Mouse (Mus musculus) kidney, adult 8-10 months (tissue): ENCODE measurements around the gene Rsrc1.
A peak's percentile ranks its signal among the peaks of the same experiment; 100 is the strongest.
"Not testable (repeated sequence)": the region's sequence is repeated elsewhere in the genome, so short reads cannot be mapped to it uniquely, and the experiment has no call there.

Experiments used
- DNase-seq, 2 experiments: peaks; one replicate each; pipeline ENCODE4 v3.0.0; 2022

Gene Rsrc1

DNA sequence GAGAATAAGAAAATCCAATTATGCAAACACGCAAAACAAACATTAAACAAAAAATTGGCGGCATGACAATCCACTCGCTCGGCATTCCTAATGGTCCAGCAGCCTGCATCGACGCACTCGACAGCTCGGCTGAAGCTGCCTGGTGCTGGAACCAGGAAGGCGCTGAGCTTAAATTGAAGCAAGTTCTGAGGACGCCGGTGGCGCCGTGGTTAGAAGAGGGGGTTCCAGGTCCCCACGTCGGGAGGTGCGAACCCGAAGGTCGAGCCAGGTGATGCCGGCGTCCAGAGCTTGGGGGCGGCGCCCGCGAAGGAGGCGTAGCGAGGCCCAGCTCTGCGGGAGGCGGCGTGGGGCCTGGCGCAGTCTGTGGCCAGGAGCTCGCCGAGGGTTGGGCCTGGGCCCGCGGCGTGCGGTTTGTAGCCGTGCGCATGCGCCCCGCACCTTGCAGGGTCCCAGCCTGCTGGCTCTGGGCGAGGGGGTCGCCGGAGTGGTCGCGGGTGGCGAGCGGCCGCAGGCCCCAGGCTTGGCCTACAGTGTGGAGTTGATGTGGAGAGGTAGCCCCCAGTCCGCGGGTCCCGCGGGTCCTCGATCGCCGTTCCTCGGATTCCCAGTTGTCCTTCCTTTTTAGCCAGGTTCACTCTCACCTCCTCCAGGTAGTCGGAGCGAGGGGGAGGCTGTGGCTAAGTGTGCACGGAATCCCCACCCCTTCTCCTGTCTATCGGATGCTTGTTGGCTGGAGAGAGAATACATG is 4.5 kb downstream of the Rsrc1 start:
- DNase-seq = peak; percentile 69 to 80

GRCm38 (mm10) chr3:66986287-66986560 is 5.0 kb downstream of the Rsrc1 start:
- no peak for DNase-seq

DNA sequence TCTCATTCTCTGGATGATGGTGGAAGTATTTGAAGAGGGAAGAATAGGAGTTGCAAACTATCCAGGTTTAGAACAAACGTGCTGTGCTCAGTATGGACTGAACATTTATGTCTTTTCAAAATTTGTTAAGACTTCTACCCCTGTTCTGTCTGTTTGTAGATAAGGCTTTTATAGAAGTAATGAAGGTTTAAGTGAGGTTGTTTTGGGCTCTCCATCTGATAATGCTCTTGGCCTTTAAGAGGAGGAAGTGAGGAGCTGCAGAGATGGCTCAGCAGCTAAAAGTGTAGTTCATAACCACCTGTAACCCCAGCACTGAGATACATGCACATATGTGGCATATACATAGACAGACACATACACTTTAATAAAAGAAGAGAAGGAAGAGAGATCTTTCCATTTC is 15.6 kb downstream of the Rsrc1 start:
- DNase-seq = no peak

DNA sequence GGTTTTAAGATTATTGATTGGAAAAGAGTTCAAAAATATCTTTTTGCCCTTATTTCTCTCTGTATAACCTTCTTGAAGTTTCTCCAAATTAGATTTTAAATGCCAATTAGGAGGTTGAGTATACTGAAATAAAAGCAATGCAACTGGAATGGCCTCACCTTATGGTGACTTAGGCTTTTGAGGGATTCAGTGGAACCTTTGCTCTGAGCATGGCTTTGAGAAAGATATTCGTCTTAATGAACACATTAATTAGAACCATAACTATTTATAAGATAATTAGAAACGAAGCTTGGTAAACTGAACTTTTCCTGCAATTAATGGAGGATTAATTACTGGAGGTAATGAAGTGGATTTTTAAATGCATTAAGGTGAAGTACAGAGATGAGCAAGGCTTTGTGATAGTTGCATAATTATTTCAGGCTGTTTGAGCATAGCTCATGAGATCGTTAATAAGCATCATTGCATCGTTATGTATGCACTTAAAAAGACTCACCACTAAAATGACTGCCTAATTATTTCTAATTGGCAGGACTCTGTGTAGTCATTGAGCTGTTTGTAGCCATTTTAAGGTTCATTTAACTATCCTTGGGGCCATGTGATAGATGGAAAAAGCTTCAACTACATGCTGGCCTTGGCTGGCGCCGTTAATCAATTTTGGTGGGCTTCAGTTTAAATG is 55.3 kb downstream of the Rsrc1 start:
- no peak for DNase-seq

DNA sequence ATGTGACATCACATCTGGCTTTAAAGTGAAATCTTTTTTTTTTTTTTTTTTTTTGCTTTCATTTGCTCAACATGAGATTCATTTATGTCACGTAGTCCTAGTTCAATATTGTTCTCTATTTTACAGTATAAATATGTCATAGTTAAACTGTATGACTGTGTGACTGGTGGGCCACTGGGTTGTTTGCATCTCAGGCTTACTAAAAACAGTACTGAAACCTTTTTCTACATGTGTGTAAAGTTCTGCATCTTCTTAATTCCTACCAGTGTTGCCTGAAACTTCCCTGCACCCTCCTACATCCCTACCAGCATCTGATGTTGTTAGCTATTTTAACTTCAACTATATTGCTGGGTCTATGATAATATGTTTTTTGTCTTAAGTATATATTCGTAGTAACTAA is 78.6 kb downstream of the Rsrc1 start:
- DNase-seq = no peak

DNA sequence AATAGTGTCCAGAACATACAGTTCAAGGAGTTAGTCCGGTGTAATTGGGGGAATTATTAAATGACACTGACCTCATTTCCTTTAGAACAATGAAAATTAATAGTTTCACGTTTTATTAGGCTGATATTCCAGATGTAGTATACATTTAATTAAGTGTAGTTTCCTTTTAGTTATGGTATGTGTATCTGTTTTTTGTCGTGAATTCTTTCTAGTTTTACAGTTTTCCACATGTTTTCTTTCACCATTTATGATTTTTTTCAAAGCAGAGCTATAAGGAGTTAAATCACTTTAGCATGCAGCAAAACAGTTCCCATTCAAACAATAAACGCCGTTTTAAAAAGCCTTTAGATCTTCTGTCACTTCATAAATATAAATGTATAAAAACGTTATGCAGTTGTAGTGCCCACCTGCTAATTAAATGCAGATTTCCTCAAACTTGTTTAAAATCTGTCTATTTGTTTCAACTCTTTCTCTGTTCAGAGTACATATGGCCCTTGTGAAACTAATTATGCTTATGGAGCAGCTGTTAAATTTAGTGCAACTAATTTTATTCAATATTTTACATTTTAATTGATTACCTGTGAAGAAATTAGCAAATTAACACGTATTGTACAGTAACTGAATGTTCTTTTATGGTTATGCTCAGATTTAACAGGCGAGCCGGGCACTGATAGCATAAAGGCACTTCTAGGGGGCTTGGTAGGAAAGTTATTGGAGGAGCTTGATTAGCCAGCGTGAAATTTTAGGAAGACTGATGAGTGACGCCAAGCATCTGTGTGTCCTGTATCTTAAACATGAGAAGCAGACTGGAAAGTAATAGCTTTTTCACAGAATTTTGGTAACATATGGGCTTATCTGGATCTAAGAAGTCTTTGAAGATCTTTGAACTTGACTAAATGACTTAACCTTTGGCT is 89.6 kb downstream of the Rsrc1 start:
- DNase-seq = no peak

- DNase-seq = not testable (repeated sequence)
These were observed 92.5 kb downstream of the Rsrc1 start for GRCm38 (mm10) chr3:67073653-67074052.

DNA sequence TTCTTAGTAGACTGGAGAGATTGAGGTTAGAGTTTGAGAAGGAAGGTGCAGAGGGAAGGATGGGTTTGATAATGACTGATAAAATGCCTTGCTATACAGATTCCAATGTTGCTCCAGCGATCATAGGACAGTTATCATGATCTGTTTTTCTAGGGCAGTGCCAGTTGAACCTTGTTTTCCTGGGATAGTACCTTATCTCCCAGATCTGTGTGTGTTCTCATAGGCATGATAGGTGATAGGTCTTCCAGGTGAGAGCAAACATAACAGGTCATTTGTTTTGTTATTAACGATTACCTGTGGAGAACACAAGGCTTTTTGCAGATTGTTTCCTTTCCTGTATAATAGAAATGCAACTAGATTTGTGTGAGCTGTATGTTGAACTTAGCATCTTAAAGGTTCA is 94.3 kb downstream of the Rsrc1 start:
- DNase-seq = no peak

DNA sequence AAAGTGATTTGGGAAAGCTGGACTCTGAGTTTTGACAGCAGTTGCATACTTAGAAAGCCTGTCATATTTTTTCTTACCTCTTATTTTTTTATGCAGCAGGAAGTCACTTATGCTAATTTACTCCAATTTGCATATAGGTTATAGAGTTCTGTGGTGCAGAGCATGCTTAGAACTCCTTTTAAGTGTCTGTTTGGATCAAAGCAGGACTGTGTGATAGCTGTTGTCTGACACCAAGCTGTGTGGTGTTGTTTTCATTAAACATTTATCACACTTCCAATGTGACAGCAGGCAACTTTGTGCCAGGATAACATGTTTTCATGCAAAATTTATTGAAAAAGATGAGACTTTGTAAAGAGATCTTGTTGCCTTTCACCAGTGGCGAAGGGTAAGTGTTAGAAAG is 103.6 kb downstream of the Rsrc1 start:
- no peak for DNase-seq

DNA sequence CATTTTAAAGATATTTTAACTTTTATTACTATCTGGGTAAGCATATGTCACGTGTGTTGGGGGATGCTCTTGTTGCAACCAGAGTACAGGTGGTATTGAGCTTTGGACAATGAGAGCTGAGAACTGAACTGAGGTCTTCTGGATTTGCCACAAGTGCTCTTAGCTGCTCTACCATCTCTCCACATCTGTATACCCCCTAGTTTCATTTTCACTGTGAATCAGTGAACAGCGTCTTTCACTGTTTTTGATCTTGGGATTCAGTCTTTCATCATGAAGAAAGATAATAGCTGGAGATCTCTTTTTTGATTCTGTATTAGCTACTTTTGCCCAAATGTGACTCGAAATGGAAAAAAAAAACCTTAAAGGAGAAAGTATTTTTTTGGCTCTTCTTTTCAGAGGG is 127.2 kb downstream of the Rsrc1 start:
- DNase-seq = no peak

DNA sequence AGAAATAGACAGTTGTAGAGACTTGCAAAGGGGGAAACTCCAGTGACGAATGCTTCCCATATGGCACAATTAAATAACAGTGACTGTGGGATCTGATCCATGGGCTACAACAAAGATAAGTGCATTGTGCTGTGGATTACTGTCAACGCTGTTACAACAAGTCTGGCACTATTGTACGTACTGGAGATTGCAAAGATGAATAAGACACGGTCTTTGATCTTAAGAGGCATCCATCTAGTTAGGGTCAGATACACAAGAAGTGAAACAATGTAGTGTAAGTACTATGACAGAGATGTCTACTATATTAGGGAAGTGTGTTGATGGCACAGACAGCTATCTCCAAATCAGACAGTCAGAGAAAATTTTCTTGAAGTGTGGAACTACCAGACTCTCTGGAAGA is 135.1 kb downstream of the Rsrc1 start:
- DNase-seq = no peak

GRCm38 (mm10) chr3:67132521-67132920 is 151.3 kb downstream of the Rsrc1 start:
- no peak for DNase-seq

DNA sequence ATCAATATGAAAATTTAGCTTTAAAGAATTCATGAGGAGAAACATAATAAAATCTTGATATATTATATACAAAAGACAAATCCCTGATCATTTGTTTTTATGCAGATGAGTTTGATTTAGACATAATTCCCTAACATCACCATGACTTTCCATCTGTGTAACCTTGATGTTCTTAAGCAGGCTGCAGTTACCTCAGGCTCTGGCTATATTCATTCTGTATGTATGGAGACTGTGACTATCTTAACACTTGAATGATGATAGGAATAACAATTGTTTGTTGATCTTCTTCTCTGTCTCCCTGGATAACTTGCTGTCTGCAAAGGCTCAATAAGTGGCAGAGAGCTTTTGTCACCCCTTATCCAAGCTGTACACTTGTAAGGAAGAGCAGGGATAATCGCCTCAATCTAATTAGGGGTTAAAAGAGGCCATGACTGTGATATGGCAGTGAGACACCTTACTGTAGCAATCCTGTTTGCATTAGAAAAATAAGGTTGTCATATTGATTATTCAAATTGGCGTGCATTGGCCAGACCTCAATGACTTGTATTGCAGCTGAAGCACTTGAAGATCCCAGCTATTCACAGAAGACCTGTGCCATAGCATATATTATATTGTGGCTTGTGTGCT is 154.7 kb downstream of the Rsrc1 start:
- DNase-seq = no peak

DNA sequence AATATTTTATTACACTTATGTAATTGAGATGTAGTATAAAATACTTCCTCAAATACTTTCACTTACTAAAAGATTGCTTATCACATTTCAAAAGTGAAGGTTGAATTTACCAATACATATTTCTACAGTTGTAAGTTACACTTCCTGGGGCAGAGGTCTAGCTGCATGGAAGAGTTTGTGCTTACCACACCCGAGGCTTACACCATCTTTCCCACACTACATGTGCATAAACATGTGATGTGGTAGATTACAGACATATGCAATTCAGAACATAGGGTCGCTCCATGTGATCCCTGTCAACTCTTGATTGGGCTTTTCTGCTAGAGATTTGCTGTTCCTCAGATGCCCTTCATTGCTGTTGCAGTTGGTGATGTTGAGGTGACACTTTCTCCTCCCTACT is 163.8 kb downstream of the Rsrc1 start:
- no peak for DNase-seq

- no peak for DNase-seq
These were observed 165.1 kb downstream of the Rsrc1 start for GRCm38 (mm10) chr3:67146280-67146679.

- DNase-seq = no peak
These were observed 166.1 kb downstream of the Rsrc1 start for GRCm38 (mm10) chr3:67147246-67147645.

DNA sequence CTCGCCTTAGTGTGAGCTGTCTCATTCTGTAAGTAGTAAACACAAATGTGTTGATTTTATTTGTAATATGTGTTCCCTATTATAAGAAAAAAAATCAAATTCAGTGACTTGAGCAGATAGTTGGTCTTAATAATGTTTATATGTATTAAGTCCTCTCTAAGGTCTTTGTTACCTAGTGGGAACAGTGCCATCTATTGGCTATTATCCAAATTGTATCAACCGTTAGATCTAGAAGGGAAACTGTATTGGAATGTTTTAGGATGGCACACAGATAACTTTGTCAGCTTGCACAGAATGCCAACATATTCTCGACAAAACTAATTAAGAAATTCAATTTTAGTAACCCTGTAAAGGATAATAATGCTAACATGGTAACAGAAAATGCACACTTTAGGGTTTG is 216.0 kb downstream of the Rsrc1 start:
- DNase-seq = no peak

DNA sequence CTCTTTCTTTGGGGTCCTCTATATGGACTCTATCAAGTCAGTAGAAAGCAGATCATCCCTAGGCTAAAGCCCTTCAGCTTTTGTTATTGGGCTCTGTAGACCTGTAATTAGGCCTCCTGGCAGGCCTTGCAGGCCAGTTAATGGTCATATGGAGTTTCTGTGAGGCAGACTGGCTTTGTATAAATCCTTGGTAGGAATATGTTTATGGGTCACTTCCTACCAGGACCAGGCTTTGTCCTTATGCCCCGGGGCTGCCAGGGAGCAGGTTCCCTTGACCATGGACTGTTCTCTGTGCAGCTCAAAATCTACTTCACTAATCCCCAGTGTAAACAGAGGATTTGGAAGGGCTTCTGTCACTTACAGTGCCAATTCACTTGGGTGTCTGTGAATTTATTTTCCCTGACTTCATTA is 231.9 kb downstream of the Rsrc1 start:
- no peak for DNase-seq

DNA sequence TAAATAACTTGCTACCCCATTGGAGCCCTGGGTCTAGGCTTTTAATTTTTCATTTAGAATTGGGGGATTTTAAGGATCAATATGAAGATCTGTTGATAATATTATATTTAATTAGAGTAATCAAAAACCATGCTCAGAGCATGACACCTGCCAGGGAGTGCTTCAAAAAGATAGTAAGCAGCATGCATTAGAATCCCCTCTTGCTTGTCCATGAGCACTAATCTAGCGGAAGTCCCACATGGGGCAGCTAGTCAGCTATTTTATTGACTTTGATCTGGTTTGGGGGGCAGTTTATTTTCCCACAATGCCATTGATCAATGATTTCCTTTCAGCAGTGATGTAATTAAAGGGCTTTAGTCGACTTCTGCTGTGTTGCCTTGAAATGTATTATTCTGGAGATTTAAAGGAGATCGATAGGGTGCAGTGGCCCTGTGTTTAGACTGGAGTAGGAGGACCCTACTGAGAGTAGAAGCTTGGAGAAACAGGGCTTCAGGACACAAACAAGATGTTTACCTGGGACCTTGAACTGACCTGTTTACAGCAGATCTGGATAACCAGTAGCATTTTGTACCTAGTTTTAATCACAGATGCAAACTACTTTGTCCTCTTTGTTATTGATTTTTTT is 251.5 kb downstream of the Rsrc1 start:
- DNase-seq = no peak

- DNase-seq = not testable (repeated sequence)
These were observed 261.3 kb downstream of the Rsrc1 start for GRCm38 (mm10) chr3:67242451-67242850.

- no peak for DNase-seq
These were observed 286.3 kb downstream of the Rsrc1 start for GRCm38 (mm10) chr3:67267448-67267847.

DNA sequence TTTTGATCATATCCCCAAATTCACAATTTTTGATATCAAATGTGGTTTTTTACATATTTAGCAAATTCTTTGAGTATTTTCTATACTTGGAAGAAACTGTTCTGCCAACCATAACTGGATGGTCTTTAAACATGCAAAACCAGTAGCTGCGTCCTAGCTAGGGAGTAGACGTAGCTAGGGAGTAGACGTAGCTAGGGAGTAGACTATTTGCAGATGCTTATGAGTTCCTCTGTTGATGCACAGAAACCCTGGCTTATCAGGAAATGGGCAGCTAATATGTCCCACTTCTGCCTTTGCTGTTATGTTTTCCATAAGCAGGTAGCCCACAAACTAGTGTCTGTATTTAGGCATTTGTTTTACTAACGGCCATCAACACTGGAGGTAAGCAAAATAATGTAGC is 298.6 kb downstream of the Rsrc1 start:
- no peak for DNase-seq

GRCm38 (mm10) chr3:67280247-67280646 is 299.1 kb downstream of the Rsrc1 start:
- no peak for DNase-seq
